Mouse (Mus musculus) CH12.LX (cell line): ENCODE results near the gene Ttc34. TPM values are rescaled to one million over a fixed set of nuclear protein-coding genes. Genes with fewer than 3 reads are reported as not detected.

ENCODE experiments used
- DNase-seq: peaks from one replicate; pipeline ENCODE4 v3.0.0-alpha.2; 2013; ENCODE audit errors: extremely low read depth
- H3K27ac ChIP-seq: 2 replicates; pipeline ENCODE4 v1.5.1; 2012; ENCODE audit warnings: low read depth, mild to moderate bottlenecking, control low read depth, moderate library complexity; ENCODE audit not compliant: insufficient read depth
- H3K27me3 ChIP-seq: replicated peaks from 2 replicates; pipeline ENCODE3; 2012; ENCODE audit warnings: inconsistent platforms
- H3K36me3 ChIP-seq, 2 experiments: replicated peaks in 1 of 2; 2 replicates each; pipeline versions ENCODE3 to v1.6.1; 2012; ENCODE audit warnings: inconsistent platforms in 1 of 2, low read length in 1 of 2, mild to moderate bottlenecking in 1 of 2, mixed read lengths in 1 of 2, moderate library complexity in 1 of 2; ENCODE audit not compliant: control insufficient read depth in 1 of 2, insufficient read depth in 1 of 2
- H3K4me1 ChIP-seq, 2 experiments: 2 replicates each; pipeline ENCODE4 v1.6.1; 2012; ENCODE audit warnings: inconsistent platforms in 1 of 2, moderate library complexity in 1 of 2; ENCODE audit not compliant: insufficient read depth in 2 of 2, control insufficient read depth in 1 of 2
- H3K4me2 ChIP-seq: 2 replicates; pipeline ENCODE4 v1.6.1; 2012; ENCODE audit warnings: low read depth, mild to moderate bottlenecking, control low read depth; ENCODE audit not compliant: poor library complexity, insufficient read depth, severe bottlenecking
- H3K4me3 ChIP-seq, 3 experiments: fragments of 150-350 bp in 1 of 3; sonication (generic) in 1 of 3; replicated peaks in 1 of 3; 2 replicates each; pipeline versions ENCODE3 to v1.5.1; 2011 to 2012; ENCODE audit warnings: low read depth in 2 of 3, low read length in 2 of 3, mild to moderate bottlenecking in 2 of 3, moderate library complexity in 2 of 3, control low read depth in 1 of 3, improper control_type of control experiment in 1 of 3, inconsistent platforms in 1 of 3, mixed read lengths in 1 of 3; ENCODE audit not compliant: poor library complexity in 1 of 3
- H3K79me2 ChIP-seq: replicated peaks from 2 replicates; pipeline ENCODE4 v1.6.1; 2012; ENCODE audit warnings: mild to moderate bottlenecking, moderate library complexity; ENCODE audit not compliant: control insufficient read depth, poor library complexity, insufficient read depth, severe bottlenecking; ENCODE audit errors: extremely low read depth
- H3K9ac ChIP-seq: 2 replicates; pipeline ENCODE4 v1.6.1; 2012; ENCODE audit warnings: low read depth, mild to moderate bottlenecking, control low read depth, moderate library complexity; ENCODE audit not compliant: insufficient read depth
- H3K9me3 ChIP-seq: replicated peaks from 2 replicates; pipeline ENCODE3; 2012; ENCODE audit warnings: low read length, inconsistent platforms, mixed read lengths
- CTCF ChIP-seq, 2 experiments: IDR thresholded peaks in 1 of 2; conservative IDR thresholded peaks in 1 of 2; 2 replicates each; pipeline ENCODE4 v1.5.1; 2011 to 2012; ENCODE audit warnings: low read depth in 2 of 2, low read length in 2 of 2, improper control_type of control experiment in 1 of 2, inconsistent platforms in 1 of 2, mild to moderate bottlenecking in 1 of 2, moderate library complexity in 1 of 2
- ELF1 ChIP-seq: IDR thresholded peaks from 2 replicates; pipeline ENCODE4 v1.6.1; 2014; ENCODE audit warnings: low read depth, mild to moderate bottlenecking, inconsistent platforms, low read length, improper control_type of control experiment
- ETS1 ChIP-seq: conservative IDR thresholded peaks from 2 replicates; pipeline ENCODE4 v1.6.1; 2012; ENCODE audit warnings: low read depth, mild to moderate bottlenecking, inconsistent platforms, low read length, improper control_type of control experiment, moderate library complexity
- GABPA ChIP-seq: IDR thresholded peaks from 2 replicates; pipeline ENCODE4 v1.6.1; 2012; ENCODE audit warnings: low read depth, low read length, improper control_type of control experiment, inconsistent platforms; ENCODE audit not compliant: insufficient replicate concordance
- HCFC1 ChIP-seq: IDR thresholded peaks from 2 replicates; pipeline ENCODE4 v1.6.1; 2012; ENCODE audit warnings: low read depth, mild to moderate bottlenecking, inconsistent platforms, low read length, improper control_type of control experiment
- JUN ChIP-seq: IDR thresholded peaks from 2 replicates; pipeline ENCODE4 v1.6.1; 2011; ENCODE audit warnings: low read depth, mild to moderate bottlenecking, low read length, improper control_type of control experiment, moderate library complexity; ENCODE audit not compliant: insufficient read depth
- KAT2A ChIP-seq: IDR thresholded peaks from 2 replicates; pipeline ENCODE4 v1.6.1; 2012; ENCODE audit warnings: low read length, improper control_type of control experiment, inconsistent platforms; ENCODE audit not compliant: insufficient replicate concordance
- MAFK ChIP-seq: IDR thresholded peaks from 2 replicates; pipeline ENCODE4 v1.6.1; 2011; ENCODE audit warnings: low read length, improper control_type of control experiment; ENCODE audit not compliant: insufficient replicate concordance
- MAX ChIP-seq: IDR thresholded peaks from 2 replicates; pipeline ENCODE4 v1.6.1; 2011; ENCODE audit warnings: low read length, improper control_type of control experiment
- MAZ ChIP-seq: IDR thresholded peaks from 2 replicates; pipeline ENCODE4 v1.6.1; 2012; ENCODE audit warnings: low read depth, mild to moderate bottlenecking, inconsistent platforms, low read length, improper control_type of control experiment, moderate library complexity
- MEF2A ChIP-seq: IDR thresholded peaks from 2 replicates; pipeline ENCODE4 v1.6.1; 2014; ENCODE audit warnings: low read depth, mild to moderate bottlenecking, inconsistent platforms, low read length, improper control_type of control experiment, borderline replicate concordance
- MYC ChIP-seq: IDR thresholded peaks from 2 replicates; pipeline ENCODE4 v1.6.1; 2011; ENCODE audit warnings: low read depth, mild to moderate bottlenecking, improper control_type of control experiment, low read length
- NELFE ChIP-seq: IDR thresholded peaks from 2 replicates; pipeline ENCODE4 v1.6.1; 2011; ENCODE audit warnings: low read depth, low read length, improper control_type of control experiment
- NRF1 ChIP-seq: IDR thresholded peaks from 2 replicates; pipeline ENCODE4 v1.6.1; 2014; ENCODE audit warnings: low read depth, mild to moderate bottlenecking, inconsistent platforms, low read length, improper control_type of control experiment, moderate library complexity
- PAX5 ChIP-seq: IDR thresholded peaks from 2 replicates; pipeline ENCODE4 v1.6.1; 2012; ENCODE audit warnings: low read length, inconsistent platforms, mixed read lengths
- RAD21 ChIP-seq: IDR thresholded peaks from 2 replicates; pipeline ENCODE4 v1.6.1; 2011; ENCODE audit warnings: low read depth, mild to moderate bottlenecking, low read length, improper control_type of control experiment, moderate library complexity
- RCOR1 ChIP-seq: conservative IDR thresholded peaks from 2 replicates; pipeline ENCODE4 v1.6.1; 2012; ENCODE audit warnings: low read depth, mild to moderate bottlenecking, inconsistent platforms, low read length, improper control_type of control experiment
- SIN3A ChIP-seq: IDR thresholded peaks from 2 replicates; pipeline ENCODE4 v1.6.1; 2012; ENCODE audit warnings: low read length, improper control_type of control experiment, inconsistent platforms
- TCF12 ChIP-seq: IDR thresholded peaks from 2 replicates; pipeline ENCODE4 v1.6.1; 2014; ENCODE audit warnings: low read depth, mild to moderate bottlenecking, inconsistent platforms, low read length, improper control_type of control experiment
- ZC3H11A ChIP-seq: IDR thresholded peaks from 2 replicates; pipeline ENCODE4 v1.6.1; 2012; ENCODE audit warnings: low read depth, mild to moderate bottlenecking, inconsistent platforms, low read length, improper control_type of control experiment
- ZKSCAN1 ChIP-seq: IDR thresholded peaks from 2 replicates; pipeline ENCODE4 v1.6.1; 2012; ENCODE audit warnings: low read depth, inconsistent platforms, low read length, improper control_type of control experiment, borderline replicate concordance
- ZNF384 ChIP-seq: IDR thresholded peaks from 2 replicates; pipeline ENCODE4 v1.6.1; 2012; ENCODE audit warnings: low read depth, low read length, improper control_type of control experiment, inconsistent platforms
- dilution Hi-C: fragments of 300-500 bp; cut with MboI; formaldehyde crosslinking; loops from 2 replicates; pipeline ENCODE4 v1.14.3; 2020; ENCODE audit warnings: low sequenced_read_pairs; ENCODE audit not compliant: extremely low pct_unique_long_range_greater_than_20kb, extremely low pct_ligation_motif_present
- in situ Hi-C: fragments of 300-500 bp; cut with MboI; formaldehyde crosslinking; loops from 3 replicates; pipeline ENCODE4 v1.14.3; 2019; ENCODE audit warnings: low sequenced_read_pairs, low pct_ligation_motif_present, low pct_unique_long_range_greater_than_20kb, mixed read lengths
- polyA plus RNA-seq: library from polyadenylated mRNA; unstranded; fragments of >175 nt; gene quantifications from 2 replicates; pipeline ENCODE4 v1.2.1, GENCODE M21; 2012; ENCODE audit warnings: low read depth; ENCODE audit not compliant: insufficient read length
- total RNA-seq, 2 experiments: library from RNA; depleted of rRNA; stranded (reverse); fragments of 300-350 nt in 1 of 2; fragments of >200 nt in 1 of 2; gene quantifications; 2 replicates each; pipeline ENCODE4 v1.2.3; 2012 to 2014

Gene Ttc34
- total and polyA plus RNA-seq, 3 experiments = not detected

DNA sequence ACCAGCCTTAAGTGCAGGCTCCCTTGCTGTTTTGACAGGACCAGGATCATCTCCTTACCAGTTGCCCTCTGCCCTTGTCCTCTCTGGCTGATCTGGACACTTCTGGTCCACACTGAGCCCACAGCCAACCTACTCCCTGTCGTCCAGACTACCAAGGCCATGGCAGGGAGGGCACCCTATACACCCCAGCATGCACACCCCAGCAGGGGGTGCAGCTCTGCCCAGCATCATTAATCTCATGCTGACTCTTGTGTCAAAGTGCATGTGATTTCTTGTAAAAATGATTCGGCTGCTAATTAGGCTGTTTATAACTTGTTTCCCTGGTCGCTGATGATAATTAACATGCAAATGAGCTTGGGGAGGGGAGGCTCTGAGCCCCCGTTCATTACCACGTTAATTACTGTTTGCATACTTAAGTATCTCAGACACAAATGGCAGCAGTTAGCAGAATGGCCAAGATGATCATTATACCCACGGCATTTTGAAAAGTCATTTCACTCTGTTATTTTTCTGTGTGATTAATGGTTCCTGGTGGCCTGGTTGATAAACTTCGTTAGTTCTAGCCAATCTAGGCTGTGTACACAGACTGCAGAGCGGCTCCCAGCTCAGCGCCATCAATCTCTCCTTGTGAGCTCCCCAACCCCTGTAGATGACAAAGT lies 5.2 kb upstream of the Ttc34 start (continued):
- no peak for TF ChIP-seq ZC3H11A

DNA sequence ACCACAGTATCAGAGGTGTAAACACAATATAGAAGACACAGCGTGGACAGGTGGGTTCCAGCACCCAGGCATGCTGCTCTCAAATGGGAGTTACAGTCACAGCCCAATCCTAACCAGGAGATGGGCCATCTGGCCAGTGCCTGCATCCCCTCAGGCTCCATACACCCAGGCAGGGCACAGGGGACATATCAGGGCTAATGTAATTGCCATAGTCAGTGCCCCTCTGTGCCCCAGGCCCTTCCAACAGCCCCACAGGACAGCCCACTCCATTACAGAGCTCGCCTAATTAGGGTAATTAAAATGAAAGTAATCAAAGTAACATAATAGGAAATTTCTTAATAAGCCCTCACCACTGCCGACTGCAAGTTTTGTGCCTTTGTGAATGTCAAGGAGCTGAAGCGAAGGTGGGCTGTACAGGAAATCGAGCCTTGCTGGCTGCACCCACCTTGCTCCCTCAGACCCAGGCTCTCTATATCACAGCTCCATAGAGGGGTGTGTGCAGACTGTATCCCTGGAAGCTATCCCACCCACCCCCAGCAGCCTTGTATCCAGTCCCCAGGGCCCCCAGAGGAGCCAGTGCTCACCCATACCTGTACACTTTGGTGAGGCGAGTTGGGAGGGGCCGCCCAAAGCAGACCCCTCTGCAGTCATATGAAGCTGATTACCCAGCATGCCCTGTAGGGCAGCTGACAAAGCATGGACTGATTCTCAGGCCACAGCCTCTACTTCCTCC lies 910 bp upstream of the Ttc34 start:
- H3K27ac ChIP-seq = no peak overlapping the region
- TF ChIP-seq TCF12 (no peak), ZKSCAN1 (no peak), MAFK (no peak), NRF1 (no peak), ELF1 (no peak), MEF2A (no peak), RAD21 (no peak), CTCF (conservative IDR thresholded peaks at IDR 0.05 in 1 of 2, IDR thresholded peaks at IDR 0.05 in 1 of 2; ENCODE audit: low read depth in 2 of 2, low read length in 2 of 2) (no peak), MYC (no peak), HCFC1 (no peak), NELFE (no peak)
- H3K9me3 ChIP-seq = peaks cover 4% of the 10 kb centered on the region
- no peak overlapping the region for H3K9ac ChIP-seq
- dilution Hi-C loops (no loop called here), in situ Hi-C loops (no loop called here)
- no peaks in the 10 kb centered on the region for H3K36me3 ChIP-seq
- H3K4me2 ChIP-seq = no peak overlapping the region
- no peak for DNase-seq
- H3K4me1 ChIP-seq = no peaks in the 10 kb centered on the region
- H3K79me2 ChIP-seq = no peaks in the 10 kb centered on the region
- peaks cover 37% of the 10 kb centered on the region for H3K27me3 ChIP-seq
- no peak overlapping the region for H3K4me3 ChIP-seq

DNA sequence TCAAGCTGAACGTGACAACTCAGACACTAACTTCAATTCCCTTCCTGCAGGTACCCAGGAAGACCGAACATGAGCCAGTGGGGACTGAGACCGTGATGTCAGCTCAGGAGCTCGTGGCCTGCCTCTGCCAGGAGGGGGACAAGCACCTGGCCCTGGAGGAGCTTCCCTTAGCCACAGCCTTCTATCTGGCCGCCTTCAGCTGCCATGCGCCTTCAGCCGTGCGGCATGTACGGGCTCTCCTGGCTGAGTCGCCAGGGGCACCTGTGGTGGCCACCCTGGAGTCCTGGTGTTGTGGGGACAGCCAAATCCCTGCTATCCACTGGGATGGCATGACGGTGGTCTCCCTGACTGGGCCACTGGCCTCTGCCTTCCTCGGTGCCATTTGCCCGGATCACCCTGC lies 1.5 kb downstream of the Ttc34 start:
- Histone ChIP-seq H3K9ac (no peak overlapping the region), H3K79me2 (no peaks in the 10 kb centered on the region), H3K4me1 (no peaks in the 10 kb centered on the region), H3K27me3 (peaks cover 16% of the 10 kb centered on the region), H3K27ac (no peak overlapping the region), H3K36me3 (no peaks in the 10 kb centered on the region), H3K4me3 (no peak overlapping the region), H3K4me2 (no peak overlapping the region), H3K9me3 (peaks cover 4% of the 10 kb centered on the region)
- DNase-seq = no peak
- in situ Hi-C loops (no loop called here), dilution Hi-C loops (no loop called here)
- no peak for TF ChIP-seq PAX5
- no peak for TF ChIP-seq CTCF (conservative IDR thresholded peaks at IDR 0.05 in 1 of 2, IDR thresholded peaks at IDR 0.05 in 1 of 2; ENCODE audit: low read depth in 2 of 2, low read length in 2 of 2)
- TF ChIP-seq NRF1 = no peak
- TF ChIP-seq RCOR1 = no peak
- TF ChIP-seq RAD21 = no peak
- no peak for TF ChIP-seq MAX
- TF ChIP-seq MAZ = no peak
- TF ChIP-seq KAT2A = no peak
- TF ChIP-seq HCFC1 = no peak
- no peak for TF ChIP-seq GABPA
- no peak for TF ChIP-seq MYC
- no peak for TF ChIP-seq JUN
- no peak for TF ChIP-seq SIN3A
- no peak for TF ChIP-seq ETS1
- TF ChIP-seq ZNF384 = no peak
